Mouse (Mus musculus) kidney, adult 11 months (tissue): ENCODE measurements around the gene Slc9a5.

Experiments
- DNase-seq: peaks from one replicate; pipeline ENCODE4 v3.0.0; 2022

The Slc9a5 gene

DNA sequence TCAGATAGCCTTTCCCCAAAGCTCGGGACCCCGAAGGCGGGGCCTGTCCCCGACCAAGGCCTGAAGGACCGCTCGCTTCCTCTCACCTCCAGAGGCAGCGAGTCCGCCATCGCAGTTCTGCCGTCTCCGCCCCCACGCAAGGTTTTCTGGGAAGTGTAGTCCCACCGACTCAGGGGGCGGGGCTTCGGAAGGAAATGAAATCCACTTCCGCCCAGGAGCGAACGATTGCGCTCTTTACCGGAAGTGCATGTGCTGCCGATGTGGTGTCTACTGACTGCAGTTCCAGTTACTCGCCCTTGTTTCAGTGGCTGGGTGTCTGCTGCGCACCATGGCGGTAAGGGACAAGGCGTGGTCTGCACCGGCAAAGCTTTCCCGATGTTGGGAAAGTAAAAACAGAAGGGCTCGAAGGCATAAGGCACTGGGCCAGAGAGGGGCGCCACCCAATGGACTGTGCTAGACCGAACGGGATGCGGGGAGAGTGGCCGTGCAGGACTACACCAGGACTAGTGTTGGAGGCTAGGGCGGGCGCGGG lies 22.4 kb upstream of the Slc9a5 start, which contains the start of the genes Lrrc29 and Tmem208:
Gene Lrrc29 (minus strand): TSS at position 138 of the 532 bp plus-strand sequence.
Gene Tmem208 (plus strand): TSS at position 214 of the 532 bp plus-strand sequence.
- DNase-seq, result peak; percentile 95

DNA sequence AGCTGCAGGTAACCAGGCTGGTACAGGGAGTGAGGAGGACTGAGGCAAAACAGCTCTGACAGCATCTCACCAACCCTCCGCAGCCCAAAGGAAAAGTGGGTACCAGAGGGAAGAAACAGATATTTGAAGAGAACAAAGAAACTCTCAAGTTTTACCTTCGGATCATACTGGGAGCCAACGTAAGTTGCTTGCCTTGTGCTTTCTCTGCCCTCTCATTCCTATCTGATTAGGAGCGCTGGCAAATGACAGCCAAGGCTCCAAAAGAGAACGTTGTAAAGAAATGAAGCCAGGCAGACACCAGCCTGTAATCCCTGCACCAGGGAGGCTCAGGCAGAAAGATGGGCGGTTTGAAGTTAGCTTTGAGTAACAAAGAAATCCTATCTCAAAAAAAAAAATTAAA lies 21.7 kb upstream of the Slc9a5 start:
- DNase-seq, result no peak

DNA sequence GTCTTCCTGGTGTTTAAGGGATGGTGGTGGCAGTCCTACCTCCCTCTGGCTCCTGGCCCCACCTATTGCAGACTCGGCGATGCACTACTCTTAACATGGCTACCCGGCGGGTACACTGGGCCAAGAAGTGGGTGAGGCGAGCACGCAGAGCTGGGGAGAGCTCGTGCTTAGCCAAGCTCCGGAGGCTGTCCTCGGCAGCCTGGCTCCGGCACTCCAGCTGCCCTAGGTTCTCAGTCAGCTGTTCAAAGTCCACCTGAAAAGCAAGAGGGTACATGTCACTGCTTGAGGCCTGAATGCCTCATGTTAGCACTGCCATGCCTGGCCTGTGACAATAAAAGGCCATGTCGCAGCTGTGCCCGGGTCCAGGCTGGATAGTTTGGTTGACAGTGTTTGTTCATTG lies 18.3 kb upstream of the Slc9a5 start:
- no peak for DNase-seq

DNA sequence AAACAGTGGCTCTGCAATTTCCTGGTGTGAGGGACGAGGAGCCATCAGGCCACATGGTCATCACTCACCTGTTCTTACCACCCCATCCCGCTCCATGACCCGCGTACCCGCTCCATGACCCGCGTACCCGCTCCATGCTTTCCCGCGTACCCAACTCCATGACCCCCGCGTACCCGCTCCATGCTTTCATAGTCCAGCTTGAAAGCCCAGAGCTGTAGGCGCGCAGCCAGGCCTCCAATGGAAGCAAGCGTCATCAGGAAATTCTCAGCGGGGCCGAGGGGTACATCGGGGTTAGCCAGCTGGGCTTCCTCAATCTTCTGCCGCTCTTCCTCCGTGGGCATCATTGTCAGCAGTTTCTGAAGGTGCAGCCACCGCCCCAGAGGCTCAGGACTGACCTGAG lies 17.2 kb upstream of the Slc9a5 start:
- DNase-seq, result no peak

DNA sequence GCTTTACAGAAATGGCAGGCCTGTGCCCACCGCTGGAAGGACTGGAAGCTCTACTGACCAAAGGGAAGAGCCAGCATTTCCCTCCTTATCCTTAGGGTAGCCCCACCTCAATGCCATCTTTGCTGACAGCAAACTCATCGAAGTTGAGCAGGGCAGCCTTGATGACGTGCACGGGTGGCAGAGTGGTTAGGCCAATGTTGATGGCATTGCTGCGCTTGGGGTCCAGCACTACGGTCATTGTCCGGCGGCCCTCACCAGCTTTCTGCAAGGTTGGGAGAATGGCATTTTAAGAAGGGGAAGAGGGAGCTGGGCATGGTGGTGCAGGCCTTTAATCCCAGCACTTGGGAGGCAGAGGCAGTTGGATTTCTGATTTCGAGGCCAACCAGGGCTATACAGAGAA lies 16.7 kb upstream of the Slc9a5 start:
- no peak for DNase-seq

DNA sequence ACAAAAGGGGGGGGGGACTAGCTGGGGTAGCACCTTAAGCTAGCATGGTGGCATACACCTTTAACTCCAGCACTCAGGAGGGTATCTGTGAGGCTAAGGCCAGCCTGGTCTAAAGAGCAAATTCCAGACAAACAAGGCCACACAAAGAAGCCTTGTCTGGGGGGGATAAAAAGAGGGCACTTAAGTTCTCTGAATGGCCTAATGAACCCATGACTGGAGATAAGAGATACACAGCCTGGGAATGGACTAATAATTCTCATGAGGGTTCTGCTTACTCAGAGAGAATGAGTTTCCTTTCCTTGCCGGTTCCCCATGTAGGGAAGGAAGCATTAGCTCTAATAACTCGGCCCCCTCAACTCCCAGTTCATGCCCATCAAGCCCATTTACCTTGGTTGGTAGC lies 16.1 kb upstream of the Slc9a5 start:
- no peak for DNase-seq

DNA sequence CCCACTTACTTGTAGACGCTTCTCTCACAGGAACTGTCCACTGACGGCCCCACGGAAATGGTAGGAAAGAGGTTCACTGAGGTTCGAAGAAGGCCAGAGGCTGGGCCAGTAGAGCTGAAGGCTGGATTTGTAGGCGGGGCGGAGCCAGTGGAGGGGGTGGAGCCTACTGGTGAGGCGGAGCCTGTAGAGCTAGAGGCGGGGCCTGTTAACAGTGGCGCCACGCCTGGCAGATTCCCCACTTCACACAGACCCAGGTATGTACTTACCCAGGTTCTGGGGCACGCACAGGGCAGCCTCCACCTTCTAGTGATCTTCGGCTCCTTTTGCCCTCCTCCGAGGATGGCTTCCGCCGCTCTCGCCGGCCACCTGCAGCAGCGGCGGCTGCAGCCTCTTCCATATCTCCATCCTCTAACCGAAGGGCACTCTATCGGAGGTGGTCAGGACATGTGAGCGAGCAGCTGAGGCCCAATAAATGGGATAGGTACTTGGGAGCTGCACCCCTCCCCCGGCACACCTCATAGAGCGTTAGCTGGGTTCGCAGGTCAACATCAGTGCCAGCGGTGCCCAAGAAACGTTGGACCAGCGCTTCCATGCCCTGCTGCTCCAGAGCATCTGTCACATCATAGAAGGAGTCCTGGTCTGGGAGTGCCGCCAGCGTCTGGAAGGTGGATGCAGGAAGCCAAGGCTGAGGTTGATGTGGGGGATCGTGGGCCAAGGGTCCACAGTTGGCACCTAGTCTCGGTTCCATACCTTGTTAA lies 12.1 kb upstream of the Slc9a5 start:
- no peak for DNase-seq

DNA sequence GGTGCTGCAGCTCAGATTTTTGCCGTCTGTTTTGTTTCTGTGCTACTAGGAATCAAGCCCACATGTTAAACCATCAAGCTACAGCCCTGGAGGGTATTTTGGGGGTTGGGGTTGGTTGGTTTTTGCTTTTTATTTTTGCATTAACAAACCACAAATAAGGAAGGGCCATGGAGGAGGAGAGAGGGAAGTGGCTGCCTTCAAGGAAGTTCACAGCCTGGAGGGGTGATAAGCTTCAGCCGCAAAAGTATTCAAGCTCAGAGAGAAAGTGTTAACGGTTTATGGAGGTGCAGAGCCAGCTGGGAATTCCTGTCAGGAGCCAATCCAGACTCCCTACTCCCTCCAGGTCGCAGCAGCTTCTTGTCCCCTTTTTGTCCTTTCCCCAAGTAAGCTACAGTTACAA lies 9.7 kb upstream of the Slc9a5 start:
- no peak for DNase-seq

DNA sequence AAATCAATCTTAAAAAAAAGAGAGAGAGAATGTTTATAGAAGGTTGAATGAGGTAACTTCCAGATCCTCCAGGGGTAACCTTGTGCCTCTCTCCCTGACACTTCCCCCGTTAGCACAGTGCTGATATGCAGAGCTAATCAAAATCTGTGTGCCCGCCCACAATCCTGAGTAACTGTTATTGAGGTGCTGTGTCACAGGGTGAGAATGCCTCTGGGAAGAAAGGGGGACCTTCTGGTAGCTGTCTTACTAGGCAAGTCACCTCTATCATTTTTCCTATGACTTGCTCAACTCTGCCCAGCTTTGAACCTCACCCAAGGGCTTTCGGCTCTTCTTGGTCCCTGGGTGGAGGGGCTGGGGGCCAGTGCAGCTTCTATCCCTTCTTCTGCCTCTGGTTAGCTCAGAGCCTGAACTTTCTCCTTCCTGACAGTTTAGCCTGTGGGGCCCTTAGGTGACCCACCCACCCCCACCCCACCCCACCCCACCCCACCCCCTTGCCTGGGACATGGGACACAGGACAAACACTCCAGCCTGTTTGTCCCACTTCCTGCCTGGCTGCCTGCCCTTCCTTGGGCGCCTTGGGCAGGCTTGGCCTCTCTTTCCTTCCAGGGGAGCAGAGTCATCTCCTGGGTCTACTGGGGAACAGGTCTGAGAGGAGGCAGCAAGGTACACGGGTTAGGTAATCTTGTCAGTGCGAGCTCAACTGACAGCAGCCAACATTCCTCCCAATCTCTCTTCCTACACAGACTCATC lies 8.6 kb upstream of the Slc9a5 start:
- DNase-seq, result no peak

DNA sequence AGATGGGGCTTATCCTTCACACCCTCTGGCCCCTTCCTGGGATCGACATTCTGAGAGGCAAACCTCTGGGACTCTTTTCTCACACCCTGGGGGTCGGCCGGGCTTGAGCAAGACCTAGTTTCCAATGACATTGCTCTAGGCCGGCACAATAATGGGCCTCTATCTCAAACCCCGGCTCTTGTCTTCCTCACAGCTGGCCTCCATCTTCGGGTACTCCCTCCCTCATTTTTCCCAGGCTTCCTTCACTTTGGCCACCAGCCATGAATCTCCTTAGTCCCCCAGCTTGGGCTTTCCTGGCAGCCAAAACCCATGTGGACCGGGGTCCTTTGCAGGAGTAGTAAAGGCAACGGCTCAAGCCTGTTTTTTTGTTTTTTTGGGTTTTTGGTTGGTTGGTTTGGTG lies 7.2 kb upstream of the Slc9a5 start:
- no peak for DNase-seq

DNA sequence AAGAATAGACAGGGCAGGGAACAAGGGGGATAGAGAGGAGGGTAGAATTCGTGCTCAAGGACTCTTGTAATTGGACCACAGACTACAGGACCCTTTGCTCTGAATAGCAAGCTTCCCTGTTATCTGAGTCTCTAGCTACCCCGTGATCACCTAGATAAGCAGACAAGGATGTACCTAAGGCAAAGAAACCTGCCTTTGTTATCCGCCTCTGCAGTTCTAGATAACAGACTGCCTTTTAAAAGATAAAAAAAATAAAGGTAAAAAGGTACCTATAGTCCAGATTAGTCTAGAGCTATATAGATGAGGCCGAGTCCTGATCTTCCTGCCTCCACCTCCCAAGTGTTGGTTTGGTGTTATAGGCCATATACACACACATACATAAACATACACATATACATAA lies 5.9 kb upstream of the Slc9a5 start:
- no peak for DNase-seq

DNA sequence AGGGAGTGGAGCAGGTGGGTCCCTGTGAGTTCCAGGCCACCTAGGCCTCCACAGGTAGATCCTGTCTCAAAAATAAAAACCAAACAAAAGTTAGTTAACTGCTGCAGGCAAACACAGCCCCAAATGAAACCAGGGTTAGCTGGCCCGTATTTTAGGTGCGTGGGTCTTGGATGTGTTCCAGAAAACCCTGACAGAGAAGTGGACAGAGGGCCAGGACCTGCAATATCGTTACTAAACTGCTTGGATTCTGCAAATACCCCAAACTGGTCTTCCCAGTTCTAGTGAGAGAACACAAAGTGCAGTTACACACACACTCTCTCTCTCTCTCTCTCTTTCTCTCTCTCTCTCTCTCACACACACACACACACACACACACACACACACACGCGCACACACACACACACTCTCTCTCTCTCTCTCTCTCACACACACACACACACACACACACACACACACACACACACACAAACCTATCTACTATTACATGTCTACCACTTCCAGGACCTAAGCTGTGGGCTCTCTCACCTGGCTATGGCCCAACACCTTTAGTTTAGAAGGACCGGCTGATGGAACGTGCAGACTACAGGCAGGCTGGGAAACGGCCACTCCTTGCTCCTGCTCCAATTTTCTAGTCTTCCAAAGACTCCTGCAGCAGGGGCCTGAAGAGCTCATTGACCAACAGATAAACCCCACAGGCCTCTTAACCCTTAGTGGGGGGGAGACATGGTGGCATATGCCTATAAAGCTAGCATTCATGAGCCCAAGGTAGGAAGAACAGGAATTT lies 4.7 kb upstream of the Slc9a5 start:
- DNase-seq, result no peak

DNA sequence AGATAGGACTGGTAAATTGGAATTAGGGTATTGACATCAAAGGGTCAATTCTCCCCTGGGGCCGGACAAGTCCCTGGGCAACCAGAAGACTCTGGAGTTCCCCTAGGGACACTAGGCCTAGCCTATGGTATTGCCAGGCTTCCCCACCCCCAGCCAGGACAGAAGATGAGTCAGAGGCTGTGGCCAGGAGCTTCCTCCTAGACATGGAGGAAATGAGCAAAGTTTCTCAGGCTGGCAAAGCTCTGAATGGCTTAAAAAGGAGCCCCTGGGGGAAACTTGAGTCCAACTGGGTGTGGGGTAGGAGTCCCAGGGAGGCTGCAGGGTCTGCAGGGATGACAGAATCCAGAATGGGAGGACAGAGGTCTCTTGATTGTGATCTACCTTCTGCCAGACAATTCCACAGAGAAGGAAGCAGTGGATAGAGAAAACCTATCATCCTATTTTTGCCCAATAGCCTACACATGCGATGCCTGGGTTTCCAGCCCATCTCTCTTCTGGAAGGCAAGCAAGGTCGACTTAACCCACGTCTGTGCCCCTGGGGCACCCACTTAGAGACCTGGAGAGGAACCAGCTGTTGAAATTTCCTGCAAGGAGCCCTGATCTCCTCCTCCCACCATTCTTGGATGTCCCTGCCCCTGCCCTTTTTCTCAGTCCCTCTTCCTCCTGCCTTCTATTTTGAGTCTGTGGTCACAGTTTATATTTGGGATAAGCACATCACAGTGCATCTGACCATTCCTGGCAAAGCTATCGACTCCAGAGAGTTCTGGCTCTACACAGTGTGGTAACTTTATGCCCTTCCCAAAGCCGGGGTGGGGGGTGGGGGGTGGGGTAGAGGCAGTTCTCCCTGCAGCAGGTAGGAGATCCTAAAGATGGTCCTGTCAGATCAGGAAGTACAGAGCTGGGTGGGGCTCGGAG lies 3.3 kb upstream of the Slc9a5 start:
- no peak for DNase-seq

DNA sequence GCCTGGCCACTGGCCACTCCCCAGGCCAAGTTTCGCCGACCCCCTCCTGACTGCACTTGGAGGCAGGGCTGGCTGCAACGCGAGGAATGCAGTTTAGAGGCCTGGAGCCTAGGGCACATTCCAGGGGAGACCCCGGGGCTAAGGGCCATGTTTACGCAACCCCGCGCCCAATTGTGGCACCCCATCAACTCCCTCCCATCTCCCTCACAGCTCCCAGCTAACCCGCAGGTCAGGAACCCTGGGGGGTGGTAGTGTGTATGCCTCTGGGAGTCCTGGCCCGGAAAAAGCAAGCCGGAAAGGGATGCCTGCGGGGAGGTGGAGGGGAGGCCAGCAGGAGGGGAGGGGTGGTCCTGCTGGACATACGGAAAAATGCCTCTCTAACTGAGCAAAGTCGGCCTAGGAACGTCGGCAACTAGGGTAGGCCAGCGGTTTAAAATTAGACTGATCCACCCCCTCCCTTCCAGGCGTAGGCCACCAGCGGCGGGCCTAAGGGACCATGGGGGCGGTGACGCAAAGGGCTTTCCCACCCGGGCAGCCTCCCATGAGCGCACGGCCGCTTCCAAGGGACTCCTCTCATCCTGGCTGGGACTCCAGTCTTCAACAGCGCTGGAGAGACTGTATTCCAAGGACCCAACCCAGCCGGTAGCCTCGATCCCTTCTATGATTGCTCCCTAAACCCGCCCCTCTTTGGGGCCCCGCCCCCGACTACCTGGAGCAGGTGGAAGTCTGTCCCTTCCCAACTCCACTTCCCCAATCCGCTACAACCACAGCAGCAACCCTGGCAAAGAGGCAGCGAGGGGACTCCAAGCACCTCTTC lies 1.8 kb upstream of the Slc9a5 start:
- DNase-seq, result peak; percentile 79

DNA sequence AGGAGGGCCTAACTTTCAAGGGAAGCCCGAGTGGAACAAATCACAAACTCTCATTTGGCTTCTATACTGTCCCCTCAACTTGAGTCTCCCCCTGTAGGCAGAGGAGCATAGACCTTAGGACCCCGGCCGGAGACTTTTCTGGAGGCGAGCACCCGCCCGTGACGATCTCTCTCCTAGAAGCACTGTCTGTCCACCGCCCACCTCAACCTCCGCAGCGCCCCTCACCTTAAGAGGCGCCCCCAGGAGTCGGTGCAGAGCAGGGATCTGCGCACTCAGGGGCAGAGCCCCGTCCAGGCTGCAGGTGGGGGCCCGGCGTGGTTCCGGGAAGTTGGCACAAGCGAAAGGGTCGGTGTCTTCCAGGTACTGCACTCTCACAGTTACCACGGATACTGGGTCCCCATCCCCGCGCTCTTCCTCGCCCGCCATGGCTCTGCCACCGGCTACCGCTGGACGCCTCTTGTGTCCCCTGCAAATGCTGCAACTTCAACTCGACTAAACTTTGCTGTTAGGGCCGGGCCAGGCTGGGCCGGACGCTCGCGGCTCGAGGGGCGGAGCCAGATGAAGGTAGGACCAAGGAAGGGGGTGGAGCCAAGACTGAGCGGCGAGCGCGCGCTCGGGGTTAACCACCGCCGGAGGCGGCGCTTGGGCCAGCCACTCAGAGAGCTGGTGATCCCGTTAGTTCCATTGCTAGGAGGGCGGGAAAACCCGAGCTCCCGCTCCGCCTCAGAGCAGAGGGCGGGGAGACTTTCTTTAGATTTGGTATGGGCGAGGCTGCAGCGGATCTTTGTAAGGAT lies 1.0 kb upstream of the Slc9a5 start, which contains the start of gene Fhod1:
Gene Fhod1 (minus strand): TSS at position 526 of the 794 bp plus-strand sequence.
- DNase-seq, result peak; percentile 97

DNA sequence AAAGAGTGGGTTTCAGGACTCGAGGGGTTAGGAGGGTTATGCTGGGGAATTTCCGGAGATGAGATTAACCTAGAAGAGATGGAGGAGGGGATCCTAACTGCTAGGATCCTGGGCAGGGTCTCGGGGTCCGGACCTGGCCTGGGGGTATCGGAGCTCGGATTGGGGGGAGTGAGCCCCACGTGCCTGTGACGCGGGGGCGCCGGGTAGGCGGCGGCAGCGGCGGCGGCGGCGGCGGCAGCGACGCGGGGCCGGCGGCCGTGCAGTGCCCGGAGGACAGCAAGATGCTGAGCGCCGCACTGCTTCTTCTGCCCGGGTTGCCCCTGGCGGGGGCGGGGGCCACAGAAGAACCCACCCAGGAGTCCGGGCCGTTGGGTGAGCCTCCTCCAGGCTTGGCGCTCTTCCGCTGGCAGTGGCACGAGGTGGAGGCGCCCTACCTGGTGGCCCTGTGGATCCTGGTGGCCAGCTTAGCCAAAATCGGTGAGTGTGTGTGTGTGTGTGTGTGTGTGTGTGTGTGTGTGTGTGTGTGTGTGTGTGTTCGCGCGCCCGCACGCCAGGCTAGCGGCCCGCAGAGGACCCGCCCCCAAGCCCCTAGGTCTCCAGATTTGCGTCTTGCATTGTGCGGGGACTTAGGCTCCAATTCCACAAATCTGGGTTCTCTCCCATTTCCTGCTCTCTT lies 591 bp downstream of the Slc9a5 start:
- DNase-seq, result no peak

DNA sequence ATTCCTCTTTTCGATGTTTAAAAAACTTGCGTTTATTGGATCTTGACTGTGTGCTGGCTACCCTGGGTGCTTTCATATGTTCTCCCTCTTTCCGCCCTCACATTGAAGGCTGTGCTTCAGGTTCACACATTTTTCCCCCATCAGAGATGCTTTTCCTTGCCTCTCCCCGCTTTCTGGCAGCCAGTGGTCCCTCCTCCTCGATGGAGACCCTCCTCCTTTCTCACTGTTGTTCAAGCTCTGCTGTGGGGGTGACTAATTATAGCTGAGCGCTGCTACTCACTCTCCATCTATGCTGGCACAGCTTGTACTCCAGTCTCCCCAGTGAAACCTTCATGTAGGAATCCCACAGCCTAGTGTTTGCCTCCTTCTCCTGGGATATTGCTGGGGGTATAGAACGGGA lies 1.5 kb downstream of the Slc9a5 start:
- no peak for DNase-seq

DNA sequence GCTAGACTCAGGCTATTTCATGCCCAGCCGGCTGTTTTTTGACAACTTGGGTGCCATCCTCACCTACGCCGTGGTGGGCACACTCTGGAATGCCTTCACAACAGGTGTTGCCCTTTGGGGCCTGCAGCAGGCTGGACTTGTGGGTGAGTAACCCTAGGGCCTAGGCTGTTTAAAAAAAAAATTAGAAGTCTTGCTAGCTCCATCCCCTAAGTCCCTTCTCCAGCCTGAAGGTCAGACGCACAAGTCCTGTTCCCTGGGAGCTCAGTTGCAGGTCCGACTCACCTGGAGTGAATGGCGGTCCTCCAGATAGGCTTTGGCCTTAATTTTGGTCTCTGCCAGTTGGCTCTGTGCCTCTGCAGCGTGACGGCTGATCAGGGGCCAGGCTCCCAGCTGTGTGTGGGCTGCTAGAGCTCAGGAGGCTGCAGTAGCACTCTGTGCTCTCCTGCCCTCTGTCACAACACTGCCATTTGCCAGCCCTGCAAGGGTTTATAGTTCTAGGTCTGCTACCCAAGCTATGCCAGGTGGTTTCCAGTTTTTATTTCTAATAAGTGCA lies 5.0 kb downstream of the Slc9a5 start:
- no peak for DNase-seq

DNA sequence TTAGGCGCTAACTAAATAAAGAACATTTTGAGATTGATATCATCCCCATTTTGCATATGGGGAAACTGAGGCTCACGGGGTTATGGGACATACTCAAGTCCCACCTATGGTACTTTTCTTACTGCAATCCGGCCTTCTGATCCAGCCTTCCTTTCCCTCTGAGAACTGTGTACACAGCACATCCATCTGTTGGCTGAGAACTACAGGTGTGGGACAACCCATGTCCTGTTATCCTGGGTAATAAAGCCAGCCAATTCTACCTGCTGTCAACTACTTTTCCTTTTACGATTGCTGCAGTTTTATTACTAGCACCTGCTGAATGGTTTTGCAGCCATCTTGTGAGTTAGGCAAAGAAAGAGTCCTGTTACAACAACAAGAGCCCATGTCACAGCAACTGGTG lies 5.9 kb downstream of the Slc9a5 start:
- DNase-seq, result no peak
